Mouse (Mus musculus) midbrain, embryonic 15.5 days (tissue): Measurements from ENCODE around the gene Zfp626. TPM values are rescaled to one million over a fixed set of nuclear protein-coding genes. Genes with fewer than 3 reads are reported as not detected.

Experiments
- polyA plus RNA-seq: library from polyadenylated mRNA; unstranded; fragments of >200 nt; fragmentation: Nextera tagmentation; extraction: Ambion mirVana; gene quantifications from 2 replicates; pipeline ENCODE4 v1.2.1, GENCODE M21; 2015

The Zfp626 gene
- polyA plus RNA-seq, 1 experiment from 2014 or later = 1.4 TPM

Other genes starting within 250 kb of the Zfp626 start
- 60.8 and 66.1 TPM in 2 replicates for gene Akt2, start 215.6 kb upstream of the Zfp626 start, polyA plus RNA-seq
- gene Ttc9b, start 153.3 kb upstream of the Zfp626 start, polyA plus RNA-seq = 71.9 and 74.4 TPM in 2 replicates
- 17.2 and 19.9 TPM in 2 replicates for gene Map3k10, start 132.6 kb upstream of the Zfp626 start, polyA plus RNA-seq
- gene Zfp607b, start 117.9 kb upstream of the Zfp626 start, polyA plus RNA-seq = 17.0 and 18.3 TPM in 2 replicates
- gene Zfp60, start 75.8 kb upstream of the Zfp626 start, polyA plus RNA-seq = 125 and 128 TPM in 2 replicates
- gene Zfp59, start 31.4 kb downstream of the Zfp626 start, polyA plus RNA-seq = 11.5 and 12.0 TPM in 2 replicates
- gene Zfp607a, start 50.3 kb downstream of the Zfp626 start, polyA plus RNA-seq = 1.2 and 1.5 TPM in 2 replicates
- gene Zfp974, start 122.3 kb downstream of the Zfp626 start, polyA plus RNA-seq = 17.6 and 18.0 TPM in 2 replicates
- 36.0 and 38.8 TPM in 2 replicates for gene Zfp780b, start 172.0 kb downstream of the Zfp626 start, polyA plus RNA-seq
- gene Zfp850, start 206.9 kb downstream of the Zfp626 start, polyA plus RNA-seq = 6.0 and 7.7 TPM in 2 replicates
- gene Psmc4, start 242.9 kb downstream of the Zfp626 start, polyA plus RNA-seq = 296 and 299 TPM in 2 replicates